Mouse (Mus musculus): ENCODE data around the gene Myh9.

Gene Myh9

DNA sequence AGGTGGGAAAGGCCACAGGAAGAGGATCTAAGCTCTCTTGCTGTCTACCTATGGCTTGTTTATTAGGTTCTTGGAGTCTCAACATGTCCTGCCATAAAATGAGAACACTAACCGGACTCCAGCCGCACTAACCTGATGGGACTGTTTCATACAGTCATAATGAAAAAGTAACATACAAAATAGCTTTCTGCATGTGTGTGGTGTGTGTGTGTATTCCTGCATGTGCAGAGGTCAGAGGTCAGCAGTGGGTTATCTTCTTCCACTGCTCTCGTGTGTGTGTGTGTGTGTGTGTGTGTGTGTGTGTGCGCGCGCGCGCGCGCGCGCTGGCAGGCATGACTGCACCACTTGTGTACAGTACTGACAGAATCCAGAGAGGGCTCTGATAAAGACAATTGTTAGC is 13.7 kb downstream of the Myh9 start:
- DNase-seq (ENCODE audit: low spot score), result no peak

DNA sequence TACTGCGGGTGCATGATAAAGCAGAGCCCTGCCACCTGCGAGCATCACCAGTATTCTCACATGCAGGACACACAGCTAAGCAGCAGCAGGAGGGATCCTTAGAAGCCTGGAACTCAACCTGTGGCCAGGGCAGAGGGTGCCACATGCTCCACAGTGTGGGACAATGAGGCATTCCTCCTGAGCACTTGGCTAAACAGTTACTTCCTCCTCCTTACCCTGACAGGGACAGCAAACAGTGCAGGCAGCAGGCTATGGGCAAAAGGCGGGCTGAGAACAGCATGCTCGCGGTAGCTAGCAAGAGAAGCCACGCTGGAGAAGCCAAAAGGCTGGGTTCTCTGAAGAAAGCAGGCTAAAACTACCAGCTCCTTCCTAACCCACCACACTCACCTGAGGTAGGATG is 14.2 kb downstream of the Myh9 start:
- DNase-seq (ENCODE audit: low spot score), result peak; percentile 43

DNA sequence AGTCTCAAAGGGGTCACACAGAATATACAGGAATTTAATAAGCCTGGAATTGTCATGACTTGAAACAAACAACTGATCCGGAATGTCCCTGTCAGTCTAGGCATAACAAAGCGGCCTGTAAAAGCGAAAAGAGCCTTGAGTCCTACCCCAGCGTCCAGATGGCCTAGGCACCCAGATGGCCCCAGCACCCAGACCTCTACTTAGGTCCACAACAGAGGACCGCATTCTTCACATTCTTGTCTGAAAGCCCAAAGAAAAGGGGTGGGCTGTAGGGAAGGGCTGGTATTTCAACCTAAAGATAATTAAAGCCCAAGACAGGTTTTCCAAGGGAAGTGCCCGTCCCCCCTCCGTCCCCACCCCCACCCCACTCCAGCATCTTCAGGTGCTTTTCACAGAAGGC is 14.6 kb downstream of the Myh9 start:
- DNase-seq (ENCODE audit: low spot score), result peak; percentile 26

DNA sequence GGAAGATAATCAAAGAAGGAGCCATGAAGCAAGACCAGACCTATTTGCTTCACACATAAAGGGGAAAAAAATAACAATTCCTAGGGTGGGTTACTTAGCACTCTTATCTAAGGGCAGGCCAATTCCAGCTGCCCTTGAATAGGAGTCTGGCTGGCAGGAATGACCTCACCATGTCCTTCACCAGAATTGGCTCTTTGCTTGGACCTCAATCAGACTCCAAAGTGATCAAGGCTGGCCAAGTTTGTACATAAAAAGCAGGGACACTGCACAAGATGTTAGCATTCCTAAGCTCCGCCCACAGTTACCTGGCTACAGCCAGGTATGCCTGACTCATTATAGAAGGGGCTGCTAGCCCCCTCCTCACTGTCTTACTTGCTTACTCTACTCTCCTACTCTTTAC is 16.6 kb downstream of the Myh9 start:
- peak; percentile 21 for DNase-seq (ENCODE audit: low spot score)

DNA sequence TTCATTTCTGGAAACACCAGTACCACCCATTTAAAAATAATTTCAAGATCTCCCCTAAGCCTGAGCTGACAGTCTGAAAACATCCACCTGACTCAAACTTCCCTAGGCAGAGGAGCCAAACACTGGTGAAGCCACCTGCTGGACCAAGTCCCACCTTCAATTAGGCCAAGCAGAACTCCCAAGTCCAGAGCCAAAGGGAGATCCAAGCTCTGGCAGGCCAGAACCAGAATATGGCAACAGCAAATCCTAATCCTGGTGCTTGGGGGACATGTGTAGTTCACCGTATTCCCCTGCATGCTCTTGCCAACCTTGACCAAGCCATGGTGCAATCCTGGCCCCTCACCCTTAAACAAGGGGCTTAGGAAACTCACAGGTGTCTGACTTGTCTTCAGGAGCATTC is 17.7 kb downstream of the Myh9 start:
- no peak for DNase-seq (ENCODE audit: low spot score)

DNA sequence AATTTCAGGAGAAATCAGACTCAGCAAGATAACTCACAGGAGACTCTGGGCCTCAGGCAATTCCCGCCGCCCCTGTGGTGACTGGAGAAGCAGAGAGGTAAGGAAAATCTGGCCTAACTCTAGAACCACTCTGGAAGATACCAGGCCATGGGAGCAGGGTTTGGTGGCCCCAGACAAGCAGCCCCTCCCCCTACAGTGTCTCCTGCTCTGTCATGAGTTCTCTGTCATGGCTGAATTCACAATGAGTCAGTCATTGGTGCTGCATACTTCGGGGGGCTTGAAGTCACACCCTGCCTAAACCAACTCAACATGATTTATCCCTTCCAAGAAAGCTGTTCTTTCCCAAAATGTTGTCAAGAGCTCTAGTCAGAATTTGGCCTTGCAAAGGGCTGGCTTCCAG is 18.3 kb downstream of the Myh9 start:
- DNase-seq (ENCODE audit: low spot score), result no peak

DNA sequence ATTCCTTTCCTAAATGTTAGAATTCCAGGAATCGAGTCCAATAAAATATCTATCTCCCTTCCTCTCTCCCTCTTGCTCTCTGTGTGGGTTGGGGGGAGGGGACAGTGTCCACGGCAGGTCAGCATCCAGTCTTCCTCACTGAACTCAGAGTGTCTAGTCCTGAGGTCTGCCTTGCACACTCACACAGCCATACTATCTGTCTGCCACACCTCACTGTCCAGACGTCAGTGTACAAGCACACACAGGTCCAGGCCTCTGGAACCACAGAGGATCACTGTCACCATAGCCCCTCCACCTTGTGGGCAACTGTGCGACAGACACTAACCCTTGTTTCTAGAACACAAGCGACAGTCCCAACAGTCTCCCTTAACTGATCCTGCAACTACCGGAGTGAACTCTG is 18.8 kb downstream of the Myh9 start:
- peak; percentile 56 for DNase-seq (ENCODE audit: low spot score)

DNA sequence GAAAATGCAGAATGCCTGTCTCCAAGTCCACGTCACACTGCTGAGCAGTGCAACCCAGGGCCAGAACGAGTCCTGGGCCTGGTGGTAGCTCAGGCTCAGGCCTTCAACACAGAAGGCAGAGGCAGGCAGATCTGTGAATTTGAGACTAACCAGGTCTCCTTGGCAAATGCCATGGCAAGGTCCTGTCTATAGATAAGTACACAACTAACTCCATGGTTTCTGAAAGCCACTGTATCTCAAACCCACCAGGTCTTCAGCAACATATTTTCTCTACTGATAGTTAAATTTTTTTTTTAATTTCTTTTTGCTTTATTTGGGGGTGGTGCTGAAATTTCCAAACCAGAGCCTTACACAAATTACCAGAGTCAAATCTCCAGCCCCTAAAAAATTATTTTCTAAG is 19.3 kb downstream of the Myh9 start:
- DNase-seq (ENCODE audit: low spot score), result no peak

DNA sequence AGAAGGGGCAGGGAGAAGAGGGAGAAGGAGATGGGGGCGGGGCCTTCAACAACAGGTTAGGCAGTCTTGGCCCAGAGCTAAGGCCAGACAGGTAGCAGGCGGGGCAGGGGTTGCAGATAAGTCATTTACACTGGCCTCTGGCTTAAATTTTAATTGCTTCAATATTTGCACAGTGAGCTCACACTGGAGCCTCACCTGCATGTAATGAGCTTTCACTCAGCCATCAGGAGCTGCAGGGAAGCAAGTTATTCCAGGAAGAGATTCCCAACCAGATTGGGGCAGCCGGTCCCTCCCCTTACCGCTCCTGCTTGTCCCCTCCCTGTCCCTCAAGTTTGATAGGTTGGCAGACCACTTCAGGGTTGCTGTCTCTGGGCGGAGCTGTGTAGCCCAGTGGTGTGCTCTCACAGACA is 19.9 kb downstream of the Myh9 start:
- peak; percentile 90 for DNase-seq (ENCODE audit: low spot score)

DNA sequence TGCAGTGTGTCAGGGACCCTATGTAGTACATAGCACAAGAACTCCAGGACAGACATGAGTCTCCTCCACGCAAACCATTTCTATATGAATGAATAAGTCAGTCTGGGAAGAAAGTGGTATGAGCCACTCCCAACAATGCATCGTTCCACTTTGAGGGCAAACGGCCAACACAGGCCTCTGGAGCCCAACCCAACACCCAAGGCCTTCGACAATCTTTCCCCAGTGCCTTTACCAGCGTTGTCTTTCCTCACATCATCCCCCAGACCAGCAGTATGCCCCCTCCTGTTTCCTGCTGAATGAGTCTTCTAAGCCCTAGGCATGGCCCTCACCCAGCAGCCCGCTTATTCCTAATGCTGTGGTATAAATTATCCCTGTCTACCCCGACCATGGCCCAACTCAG is 20.6 kb downstream of the Myh9 start:
- DNase-seq (ENCODE audit: low spot score), result no peak

DNA sequence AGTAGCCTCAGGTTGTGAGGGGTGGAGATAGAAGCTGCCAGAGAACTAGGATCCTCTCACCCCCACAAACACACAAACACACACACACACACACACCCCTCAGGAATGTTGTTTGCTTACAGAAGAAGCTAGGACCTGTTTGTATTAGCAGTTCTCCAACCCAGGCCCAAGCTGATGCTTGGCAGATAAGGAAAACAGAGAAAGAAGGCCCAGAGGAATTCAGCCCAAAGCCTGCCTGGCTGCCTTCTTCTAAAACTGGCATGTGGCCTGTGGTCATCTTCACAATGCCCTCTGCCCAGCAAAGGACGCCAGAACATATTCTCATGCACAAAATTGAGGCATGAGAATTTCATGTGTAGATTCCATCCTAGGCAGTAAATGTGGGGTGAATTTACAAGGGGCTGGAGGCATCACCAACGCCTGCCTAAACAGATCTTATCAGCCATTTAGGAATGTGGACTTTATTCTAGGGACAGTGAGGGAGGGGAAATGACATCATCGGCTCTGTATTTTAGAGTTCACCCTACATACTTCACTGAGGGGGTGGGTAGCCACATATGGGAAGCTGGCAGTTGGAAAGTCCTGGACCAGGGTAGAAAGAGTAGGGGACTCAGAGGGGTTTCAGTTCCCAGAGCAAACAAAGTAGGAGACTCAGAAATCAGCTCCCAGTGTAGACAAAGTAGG is 21.4 kb downstream of the Myh9 start:
- DNase-seq (ENCODE audit: low spot score), result peak; percentile 71

DNA sequence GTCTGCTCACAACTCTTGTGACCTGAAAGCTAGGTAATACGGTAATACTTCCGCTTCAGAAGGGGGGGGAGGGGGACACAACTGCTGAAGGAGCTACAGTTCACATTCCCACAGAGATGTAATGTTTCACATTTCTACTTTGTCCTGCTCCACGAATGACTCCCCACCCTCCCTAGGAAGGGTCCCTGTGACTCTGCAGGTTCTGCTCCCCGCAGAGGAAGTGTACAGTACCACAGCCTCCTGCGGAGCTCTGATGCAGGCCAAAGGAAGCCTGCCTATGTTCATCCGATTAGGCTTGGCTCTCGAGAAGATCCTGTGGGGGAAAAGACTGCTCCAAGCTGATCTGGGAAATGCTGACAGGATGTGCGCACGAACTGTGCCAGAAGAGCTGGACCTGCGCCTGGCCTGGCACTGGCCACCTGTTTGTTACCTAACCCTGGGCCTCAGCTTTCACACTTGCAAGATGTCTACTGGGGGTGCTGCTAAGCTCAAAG is 22.0 kb downstream of the Myh9 start:
- peak; percentile 10 for DNase-seq (ENCODE audit: low spot score)

DNA sequence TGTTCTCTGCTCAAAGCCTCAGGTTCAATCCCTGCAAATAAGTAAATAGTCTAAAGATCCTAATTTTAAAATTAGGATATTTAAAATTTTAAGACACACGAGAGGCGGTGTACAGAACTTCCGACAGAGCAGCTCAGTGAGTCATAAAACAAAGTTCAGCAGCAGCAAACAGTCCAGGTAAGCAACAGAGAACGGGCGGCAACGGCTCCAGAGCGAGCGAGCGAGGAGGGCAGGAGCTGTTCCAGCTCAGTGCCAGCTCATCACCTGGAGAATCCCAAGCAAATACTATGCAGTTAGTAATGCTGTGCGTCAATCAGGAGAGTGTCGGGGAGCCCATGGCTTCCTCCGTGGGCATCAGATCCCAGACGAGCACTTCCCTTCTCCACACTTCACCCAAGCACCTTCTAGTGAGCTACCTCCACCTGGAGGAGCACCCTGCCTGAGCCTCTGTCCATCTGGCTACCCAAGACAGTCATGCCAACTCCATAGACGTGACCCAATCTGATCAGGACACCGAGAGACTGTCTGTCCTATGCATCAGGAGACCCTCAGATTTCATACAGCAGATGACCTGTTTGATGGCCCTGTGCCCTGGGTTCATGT is 23.3 kb downstream of the Myh9 start:
- DNase-seq (ENCODE audit: low spot score), result peak; percentile 36

DNA sequence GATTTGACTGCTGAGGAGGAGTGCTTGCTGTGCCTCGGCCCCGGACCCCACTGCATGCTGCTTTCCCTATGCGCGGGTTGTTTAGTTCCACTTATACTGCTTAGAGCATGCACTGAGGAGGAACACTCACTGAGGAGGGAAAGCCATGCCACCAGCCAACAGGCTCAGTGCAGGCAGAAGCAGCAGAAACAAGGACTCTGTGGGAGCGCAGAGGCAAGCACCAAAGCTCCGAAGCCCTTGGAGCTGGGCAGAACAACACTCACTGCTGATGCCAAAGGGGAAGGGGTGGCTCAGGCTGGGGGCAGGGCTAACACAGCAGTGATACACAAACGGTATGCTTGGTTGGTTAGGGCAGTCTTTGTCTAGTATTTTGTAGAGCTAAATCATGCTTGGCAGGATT is 24.6 kb downstream of the Myh9 start:
- DNase-seq (ENCODE audit: low spot score), result no peak

DNA sequence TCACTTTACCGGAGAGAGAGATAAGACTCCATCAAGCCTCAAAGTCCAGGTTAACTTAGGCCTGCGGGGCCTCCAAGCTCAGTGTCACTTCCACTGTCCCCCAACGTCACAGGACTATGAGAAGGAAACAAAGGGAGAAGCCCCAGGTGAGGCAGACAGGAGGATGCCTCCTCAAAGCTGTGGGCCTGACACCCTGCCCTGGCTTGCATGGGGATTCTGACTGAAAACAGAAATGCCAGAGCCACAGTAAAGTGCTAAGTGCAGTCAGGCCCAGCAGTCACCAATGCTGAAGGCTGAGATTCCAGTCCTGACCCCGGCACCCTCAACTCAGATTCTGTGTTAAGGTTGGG is 25.4 kb downstream of the Myh9 start:
- no peak for DNase-seq (ENCODE audit: low spot score)

DNA sequence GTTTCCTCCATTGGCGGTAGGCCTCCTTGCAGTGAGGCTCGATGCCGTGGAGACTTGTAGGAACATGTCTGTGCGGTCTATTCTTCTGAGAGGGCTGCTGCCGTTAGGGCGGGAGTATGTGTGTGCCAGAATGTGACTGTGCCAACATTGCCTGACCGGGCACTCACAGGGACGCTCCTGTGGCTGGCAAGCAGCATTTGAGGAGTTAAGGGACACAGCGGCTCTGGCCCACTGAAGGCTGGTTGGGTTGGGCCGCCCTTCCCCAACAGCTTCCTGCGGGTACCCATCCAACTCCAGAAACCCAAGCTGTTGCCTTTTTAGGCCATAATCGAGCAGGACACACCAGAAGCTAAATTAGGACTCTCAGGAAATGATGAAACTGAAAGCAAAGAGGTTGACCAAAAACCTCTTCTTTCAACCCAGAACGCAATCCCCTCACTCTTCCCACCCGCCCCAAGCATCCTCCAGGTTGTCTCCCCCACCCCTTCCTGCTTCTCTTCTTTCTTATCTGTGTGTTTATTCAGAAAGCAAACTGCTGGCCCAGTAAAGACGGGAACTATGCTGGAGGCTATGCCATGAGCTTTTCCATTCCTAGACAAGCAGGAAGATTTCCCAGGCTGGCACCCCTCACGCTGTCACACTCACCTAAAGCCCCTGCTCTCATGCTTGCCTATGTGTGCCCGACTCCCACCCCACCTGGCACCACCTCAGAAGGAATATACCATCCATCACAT is 25.9 kb downstream of the Myh9 start:
- peak; percentile 26 for DNase-seq (ENCODE audit: low spot score)

DNA sequence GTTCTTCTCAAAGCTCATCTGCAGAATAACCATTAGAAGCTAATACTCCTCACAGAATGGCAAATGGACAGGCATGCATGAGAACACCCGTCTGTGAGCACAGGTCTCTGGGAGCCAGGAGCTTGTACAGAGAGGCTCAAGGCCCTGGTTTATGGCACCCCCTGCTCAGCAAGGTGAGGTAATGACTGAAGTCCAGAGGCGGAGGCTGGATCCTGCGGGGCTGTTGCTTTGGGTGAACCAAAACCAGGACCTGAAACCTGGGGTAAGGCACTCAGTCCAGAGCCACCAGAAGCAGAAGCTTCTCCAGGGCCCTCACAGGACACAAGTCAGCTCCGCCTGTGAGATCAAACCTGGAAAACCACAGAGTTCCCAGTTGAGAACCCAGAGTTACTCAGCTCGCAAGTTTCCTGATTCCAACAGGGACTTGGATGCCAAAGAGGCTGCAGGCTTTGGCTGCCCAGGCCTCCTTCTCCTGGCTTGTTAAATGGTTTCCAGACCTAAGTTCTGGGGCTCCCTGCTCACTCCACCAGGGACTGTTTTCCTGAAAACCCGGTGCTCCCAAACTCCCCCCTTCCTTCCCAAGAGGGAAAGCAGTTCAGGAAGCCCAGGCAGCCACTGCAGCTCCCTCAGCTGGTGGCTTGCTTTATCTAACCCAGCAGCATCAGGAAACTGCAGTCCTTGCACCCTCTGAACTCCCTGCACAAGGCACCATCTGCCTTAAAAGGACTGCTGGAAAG is 28.2 kb downstream of the Myh9 start:
- DNase-seq (ENCODE audit: low spot score), result peak; percentile 55

DNA sequence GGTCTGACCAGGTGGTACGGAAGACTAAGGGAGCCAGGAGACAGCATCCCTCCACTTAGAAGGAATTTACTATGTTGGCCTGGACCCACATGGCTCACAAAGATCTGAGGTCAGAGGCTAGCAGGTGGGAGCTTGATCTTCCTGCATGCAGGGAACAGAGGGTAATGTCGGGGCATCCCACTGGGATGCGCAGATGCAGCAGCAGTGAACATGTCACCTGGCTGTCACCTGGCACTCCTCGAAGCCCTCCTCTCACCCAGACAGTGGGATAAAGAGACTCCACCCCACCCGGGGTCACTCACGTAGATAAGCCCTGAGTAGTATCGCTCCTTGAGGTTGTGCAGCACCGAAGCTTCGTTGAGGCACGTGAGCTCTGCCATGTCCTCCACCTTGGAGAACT is 29.4 kb downstream of the Myh9 start:
- no peak for DNase-seq (ENCODE audit: low spot score)

DNA sequence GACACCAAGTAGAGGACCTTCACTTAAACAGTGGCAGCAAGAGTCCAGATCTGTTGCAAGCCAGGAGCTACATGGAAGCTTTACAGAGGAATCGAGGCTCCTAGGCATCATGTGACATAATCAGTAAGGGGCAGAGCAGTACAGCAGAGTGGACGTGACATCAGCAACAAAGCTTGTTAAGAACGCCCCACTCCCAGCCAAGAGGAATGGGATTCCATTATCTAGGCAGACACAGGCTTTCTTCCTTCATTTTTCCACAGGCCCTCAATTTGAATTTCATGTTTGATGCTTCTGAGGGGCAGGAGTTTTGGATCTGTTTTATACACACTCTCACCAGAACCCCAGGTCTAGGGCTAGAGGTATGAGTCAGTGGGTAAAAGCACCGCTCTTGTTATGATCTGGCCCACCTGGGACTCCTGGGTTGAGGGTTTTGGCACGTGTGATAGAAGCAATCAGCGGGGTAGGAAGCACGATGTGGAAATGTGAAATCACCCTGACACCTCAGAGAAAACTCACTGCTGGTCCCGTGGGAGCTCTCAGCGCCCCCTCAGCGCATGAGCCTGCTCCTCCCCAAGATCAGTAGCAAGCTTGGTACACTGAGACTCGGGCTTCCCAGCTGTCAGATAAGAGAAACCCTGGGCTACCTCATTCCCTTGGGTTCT is 30.7 kb downstream of the Myh9 start:
- DNase-seq (ENCODE audit: low spot score), result no peak

DNA sequence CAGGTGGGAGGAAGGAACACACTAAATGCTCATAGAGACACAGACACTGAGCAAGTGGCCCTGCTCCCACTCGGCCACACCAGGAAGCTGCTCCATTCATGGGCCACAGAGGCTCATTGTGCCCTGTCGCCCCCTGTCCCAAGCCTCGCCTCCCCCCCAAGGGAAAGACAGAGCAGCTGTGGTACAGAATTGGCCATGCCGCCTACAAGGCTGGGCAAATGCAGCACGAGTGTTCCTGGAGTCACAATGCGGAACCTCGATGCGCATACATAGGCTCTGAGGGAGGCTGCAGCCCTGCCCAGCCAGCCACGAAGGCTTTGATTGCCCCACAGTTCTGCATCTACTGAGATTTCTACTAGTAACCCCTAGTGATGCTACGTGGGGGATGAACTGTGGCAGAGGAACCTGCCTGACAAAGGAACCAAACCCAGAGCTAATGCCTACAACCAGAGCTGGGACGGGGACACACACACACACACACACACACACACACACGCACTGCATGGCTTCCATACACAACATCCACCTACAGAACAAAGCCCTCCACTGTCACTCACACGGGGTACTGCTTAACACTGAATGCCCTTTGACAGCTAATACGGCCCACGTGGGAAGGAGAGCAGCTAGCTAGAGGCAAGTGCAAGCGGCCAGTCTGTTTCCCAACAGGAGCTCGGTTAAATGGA is 31.4 kb downstream of the Myh9 start:
- DNase-seq (ENCODE audit: low spot score), result no peak

DNA sequence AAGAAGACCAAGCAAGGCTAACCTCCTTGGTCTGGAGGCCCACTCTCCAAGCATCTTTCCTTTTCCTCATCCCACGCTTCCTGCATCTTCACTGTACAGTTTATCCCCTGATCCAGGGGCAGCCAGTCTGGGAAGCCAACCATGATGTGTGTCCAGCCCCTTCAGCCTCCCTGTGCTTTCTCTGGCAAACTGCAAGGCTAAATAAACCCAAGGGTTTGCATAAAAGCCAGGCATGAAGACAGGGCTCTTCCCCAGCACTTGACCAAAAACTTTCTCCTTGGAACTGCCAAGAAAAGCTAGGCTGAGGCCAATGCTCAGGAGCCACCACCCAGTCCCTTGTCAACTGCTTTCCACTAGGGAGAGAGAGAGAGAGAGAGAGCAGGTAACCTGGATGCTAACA is 32.5 kb downstream of the Myh9 start:
- no peak for DNase-seq (ENCODE audit: low spot score)

DNA sequence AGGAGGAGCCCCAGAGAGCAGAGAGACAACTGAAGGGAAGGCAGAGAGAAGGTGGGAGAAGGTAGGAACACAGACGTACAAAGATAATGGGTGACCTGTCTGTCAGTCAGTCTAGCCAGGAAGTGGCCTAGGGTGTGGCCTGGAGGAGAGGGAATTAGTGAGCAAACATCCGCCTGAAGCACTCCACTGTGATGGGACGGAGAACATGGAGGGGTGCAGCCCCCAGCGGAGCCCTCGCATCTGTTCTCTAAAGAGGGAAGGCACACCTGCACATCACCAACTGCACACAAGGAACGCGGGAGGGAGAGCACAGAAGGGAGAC is 34.8 kb downstream of the Myh9 start:
- no peak for DNase-seq (ENCODE audit: low spot score)

All from yolk sac, embryonic 10.5 days (tissue).